Mouse (Mus musculus): ENCODE measurements around the gene 1700069L16Rik. TPM values are rescaled to one million over a fixed set of nuclear protein-coding genes. Genes with fewer than 3 reads are reported as not detected.
A peak's percentile ranks its signal among the peaks of the same experiment; 100 is the strongest.

The 1700069L16Rik gene
- polyA plus RNA-seq, 1 experiment from 2014 or later: not detected

DNA sequence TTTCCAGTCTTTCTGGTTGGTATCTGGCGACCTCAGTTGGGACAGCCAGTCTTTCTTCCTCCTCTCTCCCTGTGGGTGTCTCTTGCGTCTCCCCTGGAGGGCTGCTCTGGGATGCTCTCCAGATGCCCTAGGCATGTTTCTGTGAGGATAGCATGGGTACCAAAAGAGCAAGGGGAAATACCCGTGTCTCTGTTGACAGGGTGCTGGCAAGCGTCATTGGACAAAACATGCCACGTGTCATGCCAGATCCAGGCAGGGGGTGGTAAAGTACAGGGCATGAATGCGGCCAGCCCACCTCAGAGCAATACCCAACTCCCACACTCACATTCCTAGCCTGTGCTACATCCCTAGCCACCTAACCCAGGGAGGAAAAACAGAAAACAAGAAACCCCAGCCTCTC, 2.0 kb upstream of the 1700069L16Rik start:
- peaks cover 7% of the 10 kb centered on the region for H3K4me1 ChIP-seq (ENCODE audit: control insufficient read depth, insufficient read depth, low read length)
- no peaks in the 10 kb centered on the region for H3K27me3 ChIP-seq (ENCODE audit: control insufficient read depth, insufficient read depth, low read length)
- WGBS: 88% methylated on average over 6 of the region's 6 CpGs
- DNase-seq (ENCODE audit: low spot score, missing footprints) (no peak), ATAC-seq (ENCODE audit: low FRiP score) (no peak)
- no peaks in the 10 kb centered on the region for H3K9me3 ChIP-seq (ENCODE audit: control insufficient read depth, low read length)
- no peak overlapping the region for H3K4me2 ChIP-seq
- no peak overlapping the region for H3K9ac ChIP-seq (ENCODE audit: low read length)
- H3K27ac ChIP-seq (ENCODE audit: low read depth, low read length): no peak overlapping the region
- H3K36me3 ChIP-seq (ENCODE audit: control insufficient read depth, insufficient read depth, low read length): no peaks in the 10 kb centered on the region
- no peak overlapping the region for H3K4me3 ChIP-seq (ENCODE audit: low read depth, low read length)

DNA sequence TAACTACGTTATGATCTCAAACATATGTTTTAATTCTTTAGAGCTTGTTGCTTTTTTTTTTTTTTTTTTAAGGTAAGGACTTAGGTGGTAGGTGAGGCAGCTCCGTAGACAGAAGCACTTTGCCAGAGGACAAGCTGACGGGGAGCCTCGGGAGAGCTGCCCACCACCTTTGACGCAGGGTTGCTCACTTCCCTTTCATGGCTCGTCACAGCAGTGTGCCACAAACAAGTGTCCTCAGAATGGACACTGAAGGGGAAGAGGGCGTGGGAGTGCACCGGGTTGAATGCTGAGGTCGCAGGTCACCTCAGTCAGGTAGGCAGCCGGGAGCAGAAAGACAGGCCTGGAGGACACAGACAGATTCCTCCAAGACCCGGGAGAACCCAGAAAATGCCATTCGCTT, 845 bp upstream of the 1700069L16Rik start:
- Histone ChIP-seq H3K9me3 (ENCODE audit: control insufficient read depth, low read length) (no peaks in the 10 kb centered on the region), H3K4me3 (ENCODE audit: low read depth, low read length) (no peak overlapping the region), H3K36me3 (ENCODE audit: control insufficient read depth, insufficient read depth, low read length) (no peaks in the 10 kb centered on the region), H3K4me1 (ENCODE audit: control insufficient read depth, insufficient read depth, low read length) (peaks cover 3% of the 10 kb centered on the region), H3K4me2 (no peak overlapping the region), H3K27me3 (ENCODE audit: control insufficient read depth, insufficient read depth, low read length) (no peaks in the 10 kb centered on the region), H3K27ac (ENCODE audit: low read depth, low read length) (no peak overlapping the region), H3K9ac (ENCODE audit: low read length) (no peak overlapping the region)
- WGBS: 62% methylated on average over 12 of the region's 12 CpGs
- ATAC-seq (ENCODE audit: low FRiP score) (no peak), DNase-seq (ENCODE audit: low spot score, missing footprints) (no peak)

DNA sequence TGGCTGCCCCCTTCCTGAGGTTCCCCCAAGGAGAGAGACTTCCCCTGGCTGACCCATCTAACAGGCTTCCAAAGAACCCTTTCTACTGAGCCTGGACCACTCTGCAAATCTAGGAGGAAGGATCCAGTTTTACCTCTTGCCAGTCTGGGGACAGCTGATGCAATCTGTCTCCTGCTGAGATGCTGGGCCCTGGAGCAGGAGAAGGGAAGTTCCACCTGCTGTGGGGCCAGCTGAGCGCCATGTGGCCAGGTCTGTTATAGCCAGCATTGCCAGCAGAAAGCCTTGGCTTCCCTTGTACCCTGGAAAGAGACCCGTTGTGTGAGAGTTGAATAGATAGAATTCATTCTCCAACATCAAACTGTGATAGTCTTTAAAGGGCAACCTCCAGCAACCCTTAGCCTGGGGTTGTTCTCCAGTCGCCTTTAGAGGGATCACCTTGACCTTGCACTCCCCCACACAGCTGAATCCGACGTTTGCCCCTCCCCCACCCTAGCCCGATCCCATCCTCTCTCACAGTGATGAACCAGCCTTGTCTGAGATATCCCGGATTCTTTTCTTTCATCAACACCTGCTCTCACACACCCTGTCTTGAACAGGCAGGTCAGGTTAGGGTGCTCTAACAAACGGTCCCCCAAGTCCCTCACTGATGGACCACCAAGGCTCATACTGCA, 870 bp downstream of the 1700069L16Rik start:
- H3K9ac ChIP-seq (ENCODE audit: low read length): no peak overlapping the region
- WGBS: 34% methylated on average over 8 of the region's 8 CpGs
- H3K27ac ChIP-seq (ENCODE audit: low read depth, low read length): no peak overlapping the region
- no peaks in the 10 kb centered on the region for H3K27me3 ChIP-seq (ENCODE audit: control insufficient read depth, insufficient read depth, low read length)
- no peaks in the 10 kb centered on the region for H3K9me3 ChIP-seq (ENCODE audit: control insufficient read depth, low read length)
- no peak for ATAC-seq (ENCODE audit: low FRiP score)
- H3K4me2 ChIP-seq: no peak overlapping the region
- H3K4me3 ChIP-seq (ENCODE audit: low read depth, low read length): no peak overlapping the region
- no peaks in the 10 kb centered on the region for H3K4me1 ChIP-seq (ENCODE audit: control insufficient read depth, insufficient read depth, low read length)
- DNase-seq (ENCODE audit: low spot score, missing footprints): no peak
- H3K36me3 ChIP-seq (ENCODE audit: control insufficient read depth, insufficient read depth, low read length): no peaks in the 10 kb centered on the region

DNA sequence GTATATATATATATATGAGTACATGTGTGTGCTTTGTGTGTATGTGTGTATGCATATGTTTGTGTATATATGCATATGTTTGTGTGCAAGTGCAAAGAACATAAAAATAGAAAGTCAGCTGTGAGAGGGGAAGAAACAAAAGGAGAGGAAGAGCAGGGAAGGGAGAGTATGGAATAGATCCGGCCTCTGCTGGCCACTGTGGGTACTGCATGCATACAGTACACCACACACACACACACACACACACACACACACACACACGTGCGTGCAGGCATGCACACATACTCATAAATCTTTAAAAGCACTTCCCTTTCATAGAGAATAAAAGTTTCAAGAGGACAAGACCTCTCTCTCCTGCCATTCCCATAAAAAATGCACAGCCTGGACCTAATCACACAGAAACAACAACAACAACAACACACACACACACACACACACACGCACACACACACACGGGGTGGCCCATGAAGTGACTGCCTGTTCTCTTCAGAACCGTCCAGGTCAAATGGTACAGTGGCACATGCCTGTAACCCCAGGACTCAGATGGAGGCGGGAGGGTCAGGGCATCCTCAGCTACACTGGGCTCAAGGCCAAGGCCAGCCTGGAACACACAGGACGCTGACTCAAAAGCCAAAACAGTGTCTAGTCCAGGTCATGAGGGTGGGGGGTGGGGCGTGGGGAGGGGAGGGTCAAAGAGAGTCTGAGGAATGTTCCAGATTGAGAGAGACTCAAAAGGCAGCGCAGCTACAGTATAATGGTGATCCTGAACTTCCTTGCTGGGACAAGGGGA, 2.2 kb downstream of the 1700069L16Rik start:
- Histone ChIP-seq H3K9me3 (ENCODE audit: control insufficient read depth, low read length) (no peaks in the 10 kb centered on the region), H3K4me1 (ENCODE audit: control insufficient read depth, insufficient read depth, low read length) (no peaks in the 10 kb centered on the region), H3K27me3 (ENCODE audit: control insufficient read depth, insufficient read depth, low read length) (no peaks in the 10 kb centered on the region), H3K27ac (ENCODE audit: low read depth, low read length) (no peak overlapping the region), H3K36me3 (ENCODE audit: control insufficient read depth, insufficient read depth, low read length) (no peaks in the 10 kb centered on the region), H3K4me3 (ENCODE audit: low read depth, low read length) (no peak overlapping the region), H3K9ac (ENCODE audit: low read length) (no peak overlapping the region), H3K4me2 (no peak overlapping the region)
- WGBS: 90% methylated on average over 10 of the region's 10 CpGs
- no peak for DNase-seq (ENCODE audit: low spot score, missing footprints)
- no peak for ATAC-seq (ENCODE audit: low FRiP score)

DNA sequence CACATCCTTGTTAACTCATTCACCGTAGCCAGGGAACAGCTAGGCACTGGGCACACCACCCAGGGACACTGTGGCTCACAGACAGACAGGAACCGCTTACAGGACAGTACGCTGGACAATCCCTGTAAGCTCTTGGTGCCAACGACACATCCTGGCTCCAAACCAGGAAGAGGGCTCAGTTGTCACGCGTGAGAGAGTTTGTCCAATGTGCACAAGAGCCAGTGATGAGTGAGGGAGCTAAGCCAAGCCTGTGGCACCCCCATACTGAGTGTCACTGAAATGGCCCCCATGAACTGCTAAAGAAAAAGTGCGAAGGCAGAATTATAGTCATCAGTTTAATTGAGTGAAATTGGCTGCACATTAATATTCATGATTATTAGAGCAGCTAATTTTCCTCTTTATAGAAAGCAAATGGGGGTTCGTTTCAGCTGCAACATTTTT, 5.3 kb downstream of the 1700069L16Rik start:
- peaks cover 9% of the 10 kb centered on the region for H3K4me1 ChIP-seq (ENCODE audit: control insufficient read depth, insufficient read depth, low read length)
- no peak overlapping the region for H3K9ac ChIP-seq (ENCODE audit: low read length)
- H3K27ac ChIP-seq (ENCODE audit: low read depth, low read length): no peak overlapping the region
- H3K9me3 ChIP-seq (ENCODE audit: control insufficient read depth, low read length): no peaks in the 10 kb centered on the region
- no peaks in the 10 kb centered on the region for H3K27me3 ChIP-seq (ENCODE audit: control insufficient read depth, insufficient read depth, low read length)
- ATAC-seq (ENCODE audit: low FRiP score) (no peak), DNase-seq (ENCODE audit: low spot score, missing footprints) (no peak)
- 85% methylated on average over 8 of the region's 8 CpGs for WGBS
- no peak overlapping the region for H3K4me2 ChIP-seq
- H3K4me3 ChIP-seq (ENCODE audit: low read depth, low read length): no peak overlapping the region
- H3K36me3 ChIP-seq (ENCODE audit: control insufficient read depth, insufficient read depth, low read length): no peaks in the 10 kb centered on the region

DNA sequence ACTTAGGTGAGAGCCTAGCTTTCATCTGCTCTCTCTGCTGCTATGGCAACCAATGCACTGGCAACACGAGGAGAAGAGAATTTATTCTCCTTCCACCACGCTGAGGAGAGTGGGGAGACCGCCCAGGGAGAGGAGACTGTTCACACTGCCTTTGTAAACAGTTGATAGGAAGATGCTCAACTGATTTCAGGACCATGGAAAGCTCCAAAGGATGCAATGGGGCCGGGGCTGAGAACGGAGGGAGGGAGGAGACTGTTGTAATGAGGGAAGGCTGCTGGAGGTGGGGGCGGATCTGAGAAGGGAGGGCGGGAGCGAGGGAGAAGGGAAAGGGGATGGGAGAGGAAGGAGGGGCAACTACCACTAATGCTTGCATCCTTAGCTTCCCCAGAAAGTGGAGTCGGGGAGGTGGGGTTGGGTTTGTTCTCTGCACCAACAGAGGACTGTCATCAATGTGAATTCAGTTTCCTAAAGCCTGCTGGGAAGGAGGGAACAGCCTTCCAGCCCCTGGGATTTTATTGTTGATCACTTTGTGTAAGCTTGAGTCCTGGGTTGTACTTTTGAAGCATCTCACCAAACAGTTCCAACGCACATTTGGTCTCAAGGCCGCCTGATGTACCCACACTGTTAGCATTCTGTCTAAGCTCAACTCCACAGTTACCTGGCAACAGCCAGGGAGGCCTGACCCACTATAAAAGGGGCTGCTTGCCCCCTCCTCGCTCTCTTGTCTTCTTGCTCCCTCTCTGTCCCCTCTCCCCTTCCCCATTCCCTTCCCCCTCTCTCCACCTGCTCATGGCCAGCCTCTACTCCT, 7.8 kb downstream of the 1700069L16Rik start:
- 9% methylated on average over 12 of the region's 12 CpGs for WGBS
- Histone ChIP-seq H3K4me2 (peak overlapping the region; percentile 11; the same call in 1 of the 2 replicates), H3K9ac (ENCODE audit: low read length) (no peak overlapping the region), H3K36me3 (ENCODE audit: control insufficient read depth, insufficient read depth, low read length) (no peaks in the 10 kb centered on the region), H3K4me3 (ENCODE audit: low read depth, low read length) (no peak overlapping the region), H3K27me3 (ENCODE audit: control insufficient read depth, insufficient read depth, low read length) (no peaks in the 10 kb centered on the region), H3K27ac (ENCODE audit: low read depth, low read length) (peak overlapping the region; percentile 16; the same call in 1 of the 2 replicates), H3K9me3 (ENCODE audit: control insufficient read depth, low read length) (no peaks in the 10 kb centered on the region), H3K4me1 (ENCODE audit: control insufficient read depth, insufficient read depth, low read length) (peaks cover 9% of the 10 kb centered on the region)
- peak; percentile 95 for DNase-seq (ENCODE audit: low spot score, missing footprints)
- ATAC-seq (ENCODE audit: low FRiP score): peak; percentile 55; the same call in 1 of the 2 replicates

DNA sequence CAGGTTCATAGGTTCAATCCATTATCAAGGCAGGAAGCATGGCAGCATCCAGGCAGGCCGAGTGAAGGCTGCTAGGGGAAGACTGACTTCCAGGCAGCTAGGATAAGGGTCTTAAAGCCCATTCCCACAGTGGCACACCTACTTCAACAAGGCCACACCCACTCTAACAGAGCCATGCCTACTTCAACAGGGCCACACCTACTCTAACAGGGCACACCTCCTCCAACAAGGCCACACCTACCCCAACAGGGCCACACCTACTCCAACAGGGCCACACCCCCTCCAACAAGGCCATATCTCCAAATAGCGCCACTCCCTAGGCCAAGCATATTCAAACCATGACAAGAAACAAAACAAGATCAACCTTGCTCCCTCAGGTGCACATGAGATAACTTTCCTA, 11.7 kb downstream of the 1700069L16Rik start:
- Histone ChIP-seq H3K27ac (ENCODE audit: low read depth, low read length) (no peak overlapping the region), H3K27me3 (ENCODE audit: control insufficient read depth, insufficient read depth, low read length) (no peaks in the 10 kb centered on the region), H3K4me2 (no peak overlapping the region), H3K4me1 (ENCODE audit: control insufficient read depth, insufficient read depth, low read length) (peaks cover 9% of the 10 kb centered on the region), H3K4me3 (ENCODE audit: low read depth, low read length) (no peak overlapping the region), H3K9me3 (ENCODE audit: control insufficient read depth, low read length) (no peaks in the 10 kb centered on the region), H3K9ac (ENCODE audit: low read length) (no peak overlapping the region), H3K36me3 (ENCODE audit: control insufficient read depth, insufficient read depth, low read length) (no peaks in the 10 kb centered on the region)
- DNase-seq (ENCODE audit: low spot score, missing footprints) (no peak), ATAC-seq (ENCODE audit: low FRiP score) (no peak)
- 82% methylated on average over 2 of the region's 2 CpGs for WGBS

DNA sequence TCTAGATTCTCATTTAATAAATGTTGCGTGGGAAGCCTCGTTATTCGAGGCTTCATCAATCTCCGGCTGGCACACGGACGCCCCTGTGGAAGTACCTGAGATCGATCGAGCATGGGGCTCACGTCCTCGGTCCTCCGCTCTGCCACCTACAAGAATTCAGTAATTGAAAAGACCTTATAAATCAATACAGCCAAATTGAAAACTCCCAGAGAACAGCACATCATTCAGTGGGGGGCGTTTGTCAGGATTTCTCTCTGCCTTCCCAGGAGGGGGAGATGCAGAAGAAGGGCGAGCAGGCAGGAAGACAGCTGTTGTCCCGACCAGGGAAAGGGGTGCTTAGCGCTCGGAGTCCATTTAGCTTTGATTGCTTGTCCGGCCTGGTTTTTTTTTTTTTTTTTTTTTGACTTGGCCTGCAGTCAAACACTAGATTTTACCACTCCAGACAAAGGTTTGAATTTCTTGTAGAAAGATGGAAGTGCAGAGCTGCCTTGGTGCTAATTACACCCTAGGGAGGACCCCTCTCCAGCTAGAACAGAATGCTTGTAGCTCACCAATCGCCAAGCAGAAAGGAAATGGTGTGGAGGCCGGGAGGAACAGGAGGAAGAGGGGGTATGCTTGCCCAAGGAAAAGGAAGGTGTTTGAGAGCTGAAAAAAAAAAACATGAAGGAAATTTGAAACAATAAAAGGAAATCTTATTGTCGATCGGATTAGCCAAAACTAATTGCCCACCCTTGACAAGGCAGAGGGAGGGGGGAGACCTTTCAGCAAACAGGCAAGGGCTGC, 20.6 kb downstream of the 1700069L16Rik start:
- DNase-seq (ENCODE audit: low spot score, missing footprints) (no peak), ATAC-seq (ENCODE audit: low FRiP score) (no peak)
- H3K9me3 ChIP-seq (ENCODE audit: control insufficient read depth, low read length): no peaks in the 10 kb centered on the region
- H3K27me3 ChIP-seq (ENCODE audit: control insufficient read depth, insufficient read depth, low read length): no peaks in the 10 kb centered on the region
- no peak overlapping the region for H3K27ac ChIP-seq (ENCODE audit: low read depth, low read length)
- no peak overlapping the region for H3K4me2 ChIP-seq
- no peaks in the 10 kb centered on the region for H3K36me3 ChIP-seq (ENCODE audit: control insufficient read depth, insufficient read depth, low read length)
- no peak overlapping the region for H3K9ac ChIP-seq (ENCODE audit: low read length)
- no peak overlapping the region for H3K4me3 ChIP-seq (ENCODE audit: low read depth, low read length)
- H3K4me1 ChIP-seq (ENCODE audit: control insufficient read depth, insufficient read depth, low read length): no peaks in the 10 kb centered on the region; the same call in 1 of the 2 replicates
- 68% methylated on average over 21 of the region's 21 CpGs for WGBS

Data from midbrain, embryonic 11.5 days (tissue).